Mouse (Mus musculus) embryonic fibroblast, embryonic 13.5 days (primary cell): ENCODE measurements at regions not wholly inside any gene's neighbourhood (a gene's known extent, or its start where the extent isn't known, plus 50 kb on each side); places are given as distances from the start of the nearest gene placed in this dataset.

ENCODE experiments used
- CTCF ChIP-seq: IDR thresholded peaks from 2 replicates; pipeline ENCODE4 v1.5.1; 2011; ENCODE audit warnings: mild to moderate bottlenecking, control low read depth, low read length, moderate library complexity, borderline replicate concordance; ENCODE audit not compliant: insufficient read depth
- POLR2A ChIP-seq: IDR thresholded peaks from 2 replicates; pipeline ENCODE4 v1.6.1; 2011; ENCODE audit warnings: low read depth, mild to moderate bottlenecking, control low read depth, low read length, moderate library complexity

DNA sequence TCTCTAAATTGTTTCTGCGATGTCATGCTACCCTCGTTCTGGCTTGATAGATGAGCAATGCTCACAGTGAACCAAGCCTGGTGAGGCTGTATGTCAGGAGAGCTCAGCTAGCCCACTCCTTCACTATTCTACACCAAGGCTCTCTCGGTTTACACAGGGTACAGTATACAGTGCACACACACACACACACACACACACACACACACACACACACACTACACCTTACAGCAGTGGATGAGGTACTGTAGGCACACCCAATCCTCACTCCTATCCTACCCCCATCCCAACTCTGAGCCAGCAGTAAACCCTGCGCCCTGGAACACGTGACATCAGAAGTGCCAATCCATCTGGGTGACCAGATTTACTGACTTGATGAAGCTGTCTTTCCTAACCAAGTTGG, 57.2 kb upstream of the Tanc2 start:
- TF ChIP-seq CTCF (no peak), POLR2A (no peak)
